Mouse (Mus musculus) retina, postnatal 7 days (tissue): ENCODE results near the gene Pcolce2.

Experiments used
- DNase-seq: peaks from one replicate; pipeline ENCODE4 v3.0.0-alpha.2; 2012; ENCODE audit warnings: low read depth, low spot score

Gene Pcolce2

DNA sequence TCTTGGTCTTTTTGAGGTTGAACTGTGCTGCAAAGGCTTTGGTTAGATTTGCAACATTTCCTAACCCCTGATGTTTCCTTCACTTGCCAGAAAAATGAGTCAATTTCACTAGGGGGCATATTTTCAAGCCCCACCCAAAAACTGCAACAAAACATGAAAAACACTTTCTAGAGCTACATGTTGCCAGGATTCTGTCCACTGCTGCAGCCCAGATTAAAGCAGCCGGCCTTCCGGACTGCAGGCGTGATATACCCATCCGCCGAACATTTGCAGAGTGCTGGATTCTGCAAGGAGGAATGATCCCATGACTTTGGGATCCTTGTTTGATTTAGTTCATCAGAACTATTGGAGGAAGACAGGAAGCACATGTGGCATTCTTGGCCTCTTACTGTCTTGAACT lies 17.0 kb downstream of the Pcolce2 start:
- DNase-seq: no peak

DNA sequence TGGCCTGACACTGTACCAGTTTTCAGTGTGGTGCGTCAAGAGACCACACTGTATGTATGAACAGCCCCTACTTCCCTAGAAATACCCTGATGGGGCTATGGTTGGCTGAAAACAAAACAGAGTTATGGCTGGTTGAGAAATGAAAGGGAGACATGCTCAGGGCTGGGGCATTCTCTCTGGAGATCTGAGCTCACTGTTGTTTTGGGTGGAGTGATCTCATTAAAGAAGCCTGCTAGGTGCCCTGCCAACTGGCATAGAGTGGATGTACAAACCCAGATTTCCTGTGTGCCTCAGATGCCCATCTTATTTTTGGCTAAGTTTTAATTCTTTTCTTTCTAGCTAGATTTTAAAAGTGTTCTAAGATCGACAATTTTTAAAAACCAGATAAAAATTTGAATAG lies 20.5 kb downstream of the Pcolce2 start:
- DNase-seq: no peak

DNA sequence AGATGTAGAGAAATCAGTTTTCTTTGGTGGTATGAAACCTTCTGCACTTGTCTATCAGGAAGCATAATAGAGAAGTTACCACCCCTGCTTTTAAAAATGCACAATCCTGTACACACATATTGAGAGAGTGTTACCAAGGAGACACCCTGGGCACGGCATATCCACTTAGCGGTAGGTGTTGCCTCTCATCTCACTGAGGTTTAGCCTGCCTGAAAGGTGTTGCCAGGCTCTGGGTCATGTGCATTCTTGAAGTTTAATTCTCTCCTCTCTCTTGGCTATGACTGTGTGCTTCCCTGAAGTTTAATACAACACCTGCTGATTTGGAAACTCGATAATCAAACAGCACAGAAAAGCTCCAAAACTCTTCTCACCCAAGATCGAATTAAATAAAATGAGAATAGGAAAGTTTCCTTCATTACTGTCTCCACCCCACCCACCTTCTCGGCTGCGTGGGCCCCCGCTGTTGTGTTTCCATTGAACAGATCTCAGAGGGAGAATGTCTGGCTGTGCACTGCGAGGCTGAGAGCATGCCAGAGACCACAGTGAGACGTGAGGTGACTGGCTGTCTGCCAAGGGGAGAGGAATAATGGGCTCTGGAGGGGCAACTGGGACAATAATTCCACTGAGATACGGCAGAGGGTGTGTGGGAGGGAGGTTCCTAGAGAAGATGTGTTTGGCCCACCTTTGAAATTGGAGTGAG lies 27.0 kb downstream of the Pcolce2 start:
- no peak for DNase-seq

DNA sequence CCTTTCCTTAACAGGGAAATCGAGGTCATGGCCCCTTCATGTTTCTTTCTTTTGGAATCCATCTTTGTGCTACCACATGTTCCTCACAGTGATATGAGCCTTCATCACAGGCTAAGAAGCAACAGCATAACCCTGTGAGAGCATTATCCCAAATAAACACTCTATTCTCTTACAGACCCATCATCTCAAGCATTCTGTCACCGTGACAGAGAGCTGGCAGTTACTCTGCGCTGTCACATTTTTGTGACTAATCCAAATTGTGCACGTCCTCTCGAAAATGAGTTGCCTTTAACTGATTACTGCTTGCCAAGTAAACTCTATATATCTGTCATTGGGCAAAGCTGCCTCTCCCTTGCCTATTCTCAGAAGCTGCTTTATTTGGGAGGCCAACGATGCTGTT lies 28.4 kb downstream of the Pcolce2 start:
- DNase-seq: no peak

DNA sequence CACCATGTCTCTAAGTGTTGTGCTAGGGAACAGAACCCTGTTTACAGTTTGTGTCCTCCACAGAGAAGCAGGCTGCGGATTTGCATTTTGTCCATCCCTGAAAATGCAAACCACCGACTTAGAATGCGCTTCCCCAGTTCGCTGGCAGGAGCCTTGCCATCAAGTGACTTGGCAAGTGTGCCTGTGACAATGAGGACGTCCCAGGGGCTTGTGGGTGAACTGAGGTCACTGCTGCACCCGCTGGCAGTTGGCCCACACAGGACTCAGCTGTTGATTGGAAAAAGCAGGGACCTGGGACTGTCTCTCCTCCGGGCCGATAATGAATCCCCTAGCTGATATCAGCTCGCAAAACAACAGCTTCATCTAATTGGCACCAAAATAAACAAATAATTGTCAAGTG lies 30.4 kb downstream of the Pcolce2 start:
- peak; percentile 5 for DNase-seq

DNA sequence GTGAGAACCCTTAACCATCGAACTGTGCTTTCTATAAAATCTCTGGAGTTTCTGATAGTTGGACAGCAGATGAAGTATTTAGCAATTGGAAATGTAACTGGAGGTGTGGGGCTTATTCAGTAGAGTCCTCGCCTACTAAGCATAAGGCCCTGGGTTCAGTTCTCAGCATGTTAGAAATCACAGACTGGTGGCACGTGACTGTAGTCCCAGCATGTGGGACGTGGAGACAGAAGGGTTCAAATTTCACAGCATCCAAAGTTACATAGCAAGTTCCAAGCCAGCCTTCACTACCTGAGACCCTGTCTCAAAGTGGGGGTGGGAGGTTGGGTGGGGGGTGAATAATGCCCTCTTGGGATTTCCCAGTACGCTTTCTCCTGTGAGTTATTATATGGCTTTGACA lies 30.9 kb downstream of the Pcolce2 start:
- DNase-seq: no peak

DNA sequence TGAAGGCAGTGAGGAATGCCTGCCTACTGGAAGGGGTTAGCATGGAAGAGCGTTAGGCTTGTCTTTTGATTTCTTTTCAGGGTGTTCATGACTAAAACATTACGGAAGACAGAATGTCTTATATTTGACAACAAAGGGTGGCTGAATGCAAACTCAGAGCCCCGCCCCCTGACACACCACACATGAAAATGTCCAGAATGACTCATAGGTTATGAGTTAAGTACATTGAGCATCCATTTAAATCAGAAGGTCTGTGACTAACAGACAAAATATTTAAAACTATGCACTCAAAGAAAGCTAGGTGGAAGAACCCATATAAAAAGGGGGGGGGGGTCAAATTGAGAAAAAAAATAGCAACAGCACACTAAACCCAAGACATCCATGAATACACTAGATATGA lies 34.9 kb downstream of the Pcolce2 start:
- no peak for DNase-seq

DNA sequence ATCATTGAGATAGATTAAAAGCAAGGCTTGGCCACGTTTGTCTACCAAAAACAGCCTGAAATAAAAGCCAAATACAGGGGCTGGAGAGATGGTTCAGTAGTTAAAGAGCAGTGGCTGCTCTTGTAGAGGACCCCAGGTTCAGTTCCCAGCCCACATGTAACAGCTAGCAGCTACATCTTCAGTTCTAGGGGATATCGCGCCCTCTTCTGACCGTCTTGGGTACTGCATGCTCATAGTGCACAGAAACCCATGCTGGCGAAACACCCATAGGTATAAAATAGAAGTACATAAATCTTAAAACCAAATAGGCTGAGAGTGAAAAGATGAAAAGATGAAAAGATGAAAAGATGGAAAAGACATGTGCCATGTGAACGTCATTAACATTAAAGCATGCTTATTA lies 35.4 kb downstream of the Pcolce2 start:
- no peak for DNase-seq

DNA sequence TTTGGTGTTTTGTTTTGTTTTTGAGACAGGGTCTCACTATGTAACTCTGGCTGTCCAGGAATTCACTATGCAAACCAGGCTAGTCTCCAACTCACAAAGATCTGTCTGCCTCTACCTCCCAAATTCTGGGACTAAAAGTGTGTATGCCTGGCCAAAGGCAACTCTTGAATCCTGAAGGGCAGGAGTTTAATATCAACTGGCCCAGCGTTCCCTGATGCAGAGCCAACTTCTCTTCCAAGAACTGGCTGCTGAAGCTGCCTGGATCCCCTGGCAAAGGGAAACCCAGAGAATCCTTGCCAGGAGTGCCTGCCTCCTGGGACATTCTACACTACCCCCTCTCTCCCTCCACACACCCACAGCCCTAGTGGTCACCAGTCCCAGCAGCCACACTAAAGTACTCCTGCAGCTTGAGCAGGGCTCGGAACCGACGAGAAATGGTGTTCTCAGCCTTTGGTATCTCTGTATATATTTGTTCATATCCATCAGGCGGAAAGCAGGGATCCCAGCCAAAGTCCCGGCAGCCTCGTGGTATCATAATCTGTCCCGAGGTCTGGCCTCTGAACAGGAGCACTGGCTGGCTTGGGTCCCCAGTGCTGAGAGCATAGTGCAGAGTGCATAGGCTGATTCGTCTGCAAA lies 37.8 kb downstream of the Pcolce2 start:
- no peak for DNase-seq

DNA sequence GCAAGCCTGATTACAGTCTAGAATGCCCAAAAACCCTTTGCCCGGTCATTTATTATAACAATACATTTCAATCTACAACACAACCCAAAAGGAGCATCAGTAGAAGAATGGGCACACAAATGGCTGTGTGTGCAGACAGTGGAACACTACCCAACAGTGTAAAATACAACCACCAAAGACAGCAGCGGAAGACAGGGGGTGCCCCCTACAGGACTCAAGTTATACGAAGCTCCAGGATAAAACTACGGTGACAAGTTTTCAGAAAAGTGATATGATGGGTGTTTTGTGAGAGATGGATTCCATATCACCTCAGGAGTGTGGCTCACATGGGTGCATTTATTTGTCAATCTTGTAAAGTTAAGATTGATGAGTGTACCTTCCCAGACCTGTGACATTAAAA lies 38.6 kb downstream of the Pcolce2 start:
- DNase-seq: no peak

DNA sequence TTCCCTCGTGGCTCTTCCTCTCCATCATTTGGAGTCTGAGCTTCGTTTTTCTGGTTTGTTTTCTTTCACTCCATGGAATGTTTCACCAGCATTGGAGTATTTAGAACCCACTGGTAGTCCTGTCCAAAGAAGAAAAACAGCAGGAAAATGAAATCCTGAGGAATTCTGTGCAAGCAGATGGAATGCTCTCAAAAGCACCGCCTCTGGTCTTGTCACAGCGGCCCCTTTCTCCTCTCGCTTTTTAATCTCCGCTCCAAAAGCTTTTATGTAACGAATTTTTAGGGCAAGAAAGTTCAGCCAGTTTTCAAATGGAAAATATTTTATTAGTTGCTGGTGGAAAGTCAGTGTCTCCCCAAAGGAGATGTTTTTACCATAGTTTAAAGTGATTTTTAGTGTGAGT lies 42.6 kb downstream of the Pcolce2 start:
- DNase-seq: no peak

DNA sequence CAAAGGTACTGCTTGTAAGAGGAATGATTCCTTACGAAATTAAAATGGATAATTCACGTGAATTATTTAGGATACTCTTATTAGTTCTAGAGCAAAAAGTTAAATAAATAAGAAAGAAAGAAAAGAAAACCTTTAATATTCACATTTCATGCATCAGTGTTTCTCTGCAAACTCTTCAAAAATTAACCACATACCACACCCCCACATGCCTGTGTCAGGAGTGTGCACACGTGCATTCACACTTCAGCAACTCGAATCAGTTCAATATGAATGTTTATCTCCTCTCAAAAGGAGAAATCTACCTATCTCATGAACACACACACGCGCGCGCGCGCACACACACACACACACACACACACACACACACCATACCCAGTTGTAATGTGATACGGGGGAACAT lies 43.3 kb downstream of the Pcolce2 start:
- no peak for DNase-seq

DNA sequence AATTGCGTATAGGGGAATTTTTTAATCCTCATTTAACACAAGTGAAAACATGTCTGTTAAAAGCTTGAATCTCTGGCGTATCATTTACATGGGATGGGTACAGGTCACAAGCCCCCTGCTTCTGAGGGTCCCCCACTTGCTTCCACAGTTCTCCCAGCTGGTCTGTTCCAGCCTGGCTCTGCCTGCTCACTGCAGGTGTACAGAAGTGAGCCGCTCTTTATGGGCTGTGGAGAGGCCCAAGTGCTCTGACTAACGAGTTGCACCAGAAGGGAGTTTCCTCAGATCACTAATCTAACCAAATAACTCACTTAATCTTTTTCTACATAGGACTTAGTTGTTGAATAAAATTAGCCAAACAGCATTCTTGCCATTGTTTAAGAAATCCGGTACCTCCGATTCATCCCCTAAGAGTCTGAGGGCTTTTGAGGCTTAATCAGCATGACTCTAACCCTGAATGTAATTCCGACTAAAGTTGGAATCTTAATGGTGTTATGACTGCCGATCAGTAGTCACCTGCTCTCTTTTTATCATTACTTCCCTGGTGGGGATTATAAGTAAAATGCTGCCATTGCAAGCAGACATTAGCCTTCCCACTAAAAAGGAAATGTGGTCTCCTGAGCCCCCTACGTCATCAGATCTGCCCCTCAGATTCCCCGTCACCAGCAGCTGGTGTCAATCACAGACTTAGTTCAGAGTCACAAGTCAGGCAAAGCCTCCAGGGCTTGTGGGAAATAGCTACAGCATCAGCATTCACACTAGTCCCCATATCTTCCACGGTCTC lies 48.4 kb downstream of the Pcolce2 start:
- no peak for DNase-seq

DNA sequence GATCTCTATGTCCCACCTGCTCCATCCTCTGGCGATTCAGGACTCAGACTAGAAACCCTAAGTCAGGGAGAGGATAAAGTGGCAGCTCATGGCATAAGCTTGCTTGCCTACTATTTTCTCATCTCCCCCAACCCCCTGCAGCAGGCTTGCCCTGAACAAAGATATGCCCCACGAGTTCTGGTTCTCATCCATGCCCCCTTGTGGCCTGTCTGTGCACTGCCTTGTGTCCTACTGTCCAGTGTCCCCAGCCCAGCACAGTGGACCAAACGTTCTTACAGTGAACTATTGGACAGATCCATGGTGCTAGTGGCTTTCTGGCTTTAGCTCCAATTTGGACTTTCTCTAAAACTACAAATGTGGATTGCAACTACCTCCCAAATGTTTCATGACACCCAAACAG lies 50.7 kb downstream of the Pcolce2 start:
- no peak for DNase-seq

DNA sequence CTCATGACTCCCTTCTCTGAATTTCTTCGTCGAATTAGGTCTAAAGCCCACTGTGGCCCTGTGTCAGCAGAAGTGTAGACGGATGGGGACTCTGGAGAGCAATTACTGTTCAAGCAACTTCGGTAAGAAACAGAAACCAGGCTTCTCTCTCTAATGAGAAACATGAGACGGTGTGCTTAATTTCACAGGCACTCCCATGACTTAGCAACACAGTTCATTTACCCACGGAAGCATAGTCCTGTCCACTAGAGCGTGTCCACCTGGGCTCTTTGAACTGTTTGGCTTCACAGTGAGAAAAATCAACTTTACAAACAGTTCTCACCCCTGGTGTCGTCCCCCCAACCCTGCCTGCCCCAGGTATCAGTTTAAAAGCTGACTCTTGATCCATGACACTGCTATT lies 55.4 kb downstream of the Pcolce2 start:
- DNase-seq: no peak

DNA sequence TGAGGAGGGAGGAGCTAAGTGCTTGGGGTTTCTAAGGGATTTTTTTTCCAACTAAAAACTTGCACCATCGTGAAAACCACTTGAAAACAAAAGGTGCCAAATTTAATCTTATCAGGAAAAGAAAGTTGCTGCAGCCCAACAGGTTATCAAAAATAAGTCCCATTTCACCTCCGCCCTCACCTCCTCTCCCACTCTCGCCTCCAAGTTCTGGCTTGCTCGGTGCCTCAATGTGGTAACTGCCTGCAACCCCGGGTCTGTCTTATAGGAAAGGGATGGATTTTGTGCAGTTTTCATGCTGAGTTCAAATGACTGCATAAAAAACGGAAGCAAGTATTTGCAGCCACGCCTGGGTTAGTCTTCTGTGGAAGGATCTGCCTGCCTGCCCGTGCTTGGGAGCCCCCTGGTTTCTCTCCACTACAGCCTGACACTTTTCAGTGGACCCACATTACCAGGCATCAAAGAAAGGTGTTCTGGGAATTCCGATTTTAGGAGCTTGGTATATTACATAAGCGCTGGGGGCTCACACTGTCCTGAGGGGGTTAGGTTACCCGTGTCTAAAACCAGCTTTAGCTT lies 56.2 kb downstream of the Pcolce2 start:
- no peak for DNase-seq

DNA sequence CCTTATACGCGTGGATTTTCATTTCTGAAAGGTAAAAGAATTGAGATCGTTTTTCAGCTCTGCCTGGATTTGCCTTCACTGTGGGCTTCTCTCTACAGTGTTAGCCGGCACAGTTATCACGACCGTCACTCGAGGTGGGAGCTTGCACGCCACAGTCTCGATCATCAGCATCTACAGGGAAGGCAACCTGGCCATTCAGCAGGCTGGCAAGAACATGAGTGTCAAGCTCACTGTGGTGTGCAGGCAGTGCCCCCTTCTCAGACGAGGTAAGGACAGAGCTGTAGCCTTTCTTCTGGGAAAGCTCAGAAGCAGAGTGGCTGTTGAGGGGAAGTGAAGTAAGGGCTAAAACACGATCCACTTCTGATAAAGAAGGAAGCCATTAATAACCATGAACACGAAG lies 57.1 kb downstream of the Pcolce2 start:
- no peak for DNase-seq

DNA sequence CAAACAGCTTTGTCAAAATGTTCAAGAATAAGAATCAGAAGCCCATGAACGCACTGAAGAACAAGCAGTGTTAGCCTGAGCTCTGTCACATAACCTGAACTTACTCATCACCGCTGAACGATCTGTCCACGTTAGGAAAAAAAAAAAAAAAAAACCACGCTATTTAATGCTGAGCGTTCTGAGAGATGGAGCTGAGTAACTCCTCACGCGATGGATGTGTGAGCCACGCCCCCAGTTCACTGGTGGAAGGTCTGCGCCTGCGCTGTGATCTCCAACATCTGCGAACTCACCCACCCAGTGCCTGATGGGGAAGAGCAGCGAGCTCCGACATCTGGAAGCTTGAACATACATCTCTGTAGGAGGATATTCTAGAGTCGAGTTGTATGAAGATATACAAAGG lies 57.6 kb downstream of the Pcolce2 start:
- no peak for DNase-seq

DNA sequence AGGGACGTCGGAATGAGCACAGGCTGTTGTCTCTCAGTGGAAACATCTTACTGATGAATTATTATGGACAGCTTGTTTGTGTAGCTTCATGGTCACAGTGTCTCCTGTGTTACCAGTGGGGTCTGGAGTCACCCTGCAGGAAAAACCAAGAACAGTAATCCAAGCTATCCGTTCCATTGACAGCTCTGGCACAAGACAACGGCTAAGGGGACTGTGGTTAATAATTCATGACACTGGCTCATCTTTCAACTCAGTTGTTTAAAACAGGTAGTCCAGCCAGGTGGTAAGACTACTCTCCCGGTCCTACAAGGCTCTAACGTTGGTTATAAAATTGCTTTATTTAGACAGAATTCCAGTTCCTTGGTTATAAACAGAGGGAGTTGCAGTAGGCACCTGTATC lies 59.2 kb downstream of the Pcolce2 start:
- no peak for DNase-seq

DNA sequence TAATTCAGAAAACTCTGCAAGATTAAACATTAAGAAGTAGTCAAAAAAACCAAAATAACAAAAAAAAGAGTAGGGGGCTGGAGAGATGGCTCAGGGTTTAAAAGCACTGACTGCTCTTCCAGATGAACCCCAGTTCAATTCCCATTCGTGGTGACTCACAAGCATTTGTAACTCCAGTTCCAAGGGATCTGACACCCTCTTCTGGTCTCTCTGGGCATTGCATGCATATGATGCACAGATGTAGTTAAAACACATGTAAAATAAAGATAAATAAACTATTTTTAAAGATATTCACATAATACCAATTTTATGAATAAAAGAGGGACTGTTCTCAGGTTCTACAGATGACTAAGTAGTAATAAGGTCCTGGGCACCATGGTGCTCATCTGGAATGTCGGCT lies 60.4 kb downstream of the Pcolce2 start:
- DNase-seq: peak; percentile 8

DNA sequence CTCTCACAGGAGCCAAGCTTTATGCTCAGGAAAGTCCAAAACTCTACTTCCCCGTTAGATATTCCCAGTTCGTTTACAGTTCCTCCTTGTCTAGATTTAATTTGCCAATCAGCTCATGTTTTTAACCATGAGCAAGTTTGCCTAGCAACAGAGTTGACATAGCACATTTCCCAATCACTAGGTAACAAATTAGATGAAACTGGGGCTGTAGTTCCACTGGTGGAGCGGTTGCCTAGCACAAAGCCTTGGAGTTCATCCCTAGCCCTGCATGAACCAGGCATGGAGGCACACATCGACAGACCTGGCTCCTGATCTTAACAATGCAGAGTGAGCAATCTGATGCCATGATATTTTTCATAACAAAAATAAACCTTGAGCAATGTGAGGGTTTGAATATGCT lies 61.9 kb downstream of the Pcolce2 start:
- DNase-seq: no peak

DNA sequence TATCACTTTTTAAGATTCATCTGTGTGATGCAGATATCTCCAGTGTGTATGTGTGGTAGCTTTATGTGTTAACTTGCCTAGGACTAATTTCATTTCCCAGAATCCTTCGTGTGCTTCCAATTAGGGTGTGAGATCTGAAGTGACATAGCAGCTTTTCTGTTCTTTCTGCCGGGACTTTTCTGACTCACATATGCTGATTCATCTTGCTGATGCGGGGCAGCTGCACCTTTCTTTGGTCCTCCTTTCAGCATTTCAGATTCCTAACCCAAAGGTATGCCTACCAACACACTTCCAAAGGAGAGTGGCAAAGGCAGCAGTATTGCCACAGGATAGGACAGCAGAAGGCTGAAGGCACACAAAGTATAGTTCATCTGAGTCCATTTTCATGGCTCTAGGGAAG lies 66.7 kb downstream of the Pcolce2 start:
- DNase-seq: no peak

DNA sequence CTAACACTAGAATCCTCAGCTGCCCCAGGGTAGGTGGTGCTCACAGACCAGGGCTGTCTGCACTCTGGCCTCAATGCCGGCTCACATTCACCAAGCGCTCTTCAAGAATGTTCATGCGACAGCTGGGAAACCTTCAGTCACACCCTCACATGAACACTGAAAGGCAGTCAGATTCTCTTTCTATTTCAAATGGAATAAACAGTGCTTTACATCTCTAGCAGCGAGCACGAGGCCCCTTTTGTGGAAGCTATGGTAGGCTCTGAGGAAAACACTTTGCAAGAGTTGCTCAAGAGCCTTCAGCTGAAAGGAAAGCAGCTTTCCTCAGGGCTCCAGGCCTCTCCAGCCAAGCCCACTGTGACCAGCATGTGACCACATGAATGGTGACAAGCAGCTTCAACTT lies 68.0 kb downstream of the Pcolce2 start:
- DNase-seq: no peak
